Mouse (Mus musculus) kidney, adult 2 months (tissue): Measurements from ENCODE around the gene Vgll4. TPM values are rescaled to one million over a fixed set of nuclear protein-coding genes. Genes with fewer than 3 reads are reported as not detected.
A peak's percentile ranks its signal among the peaks of the same experiment; 100 is the strongest.

Experiments used
- DNase-seq: peaks from one replicate; pipeline ENCODE4 v3.0.0; 2021
- H3K27ac ChIP-seq: fragments of 200-500 bp; 2 replicates; pipeline ENCODE4 v1.5.1; 2012; ENCODE audit warnings: low read depth, low read length, control low read depth, inconsistent platforms; ENCODE audit not compliant: insufficient read depth
- H3K27me3 ChIP-seq: fragments of 200-500 bp; replicated peaks from 2 replicates; pipeline ENCODE4 v1.6.1; 2012; ENCODE audit warnings: mild to moderate bottlenecking, moderate library complexity, low read length, inconsistent platforms; ENCODE audit not compliant: control insufficient read depth, insufficient read depth
- H3K36me3 ChIP-seq: fragments of 200-500 bp; 2 replicates; pipeline ENCODE4 v1.6.1; 2012; ENCODE audit warnings: mild to moderate bottlenecking, moderate library complexity, low read length, inconsistent platforms; ENCODE audit not compliant: control insufficient read depth, insufficient read depth
- H3K4me1 ChIP-seq: fragments of 200-500 bp; 2 replicates; pipeline ENCODE4 v1.6.1; 2011; ENCODE audit warnings: low read length; ENCODE audit not compliant: control insufficient read depth, insufficient read depth
- H3K4me3 ChIP-seq: fragments of 200-500 bp; 2 replicates; pipeline ENCODE4 v1.5.1; 2011; ENCODE audit warnings: mild to moderate bottlenecking, low read depth, low read length, control low read depth; ENCODE audit not compliant: insufficient read depth
- CTCF ChIP-seq: fragments of 200-500 bp; conservative IDR thresholded peaks from 2 replicates; pipeline ENCODE4 v1.5.1; 2011; ENCODE audit warnings: low read depth, mild to moderate bottlenecking, control low read depth, low read length, moderate library complexity, mixed read lengths; ENCODE audit not compliant: insufficient read depth, insufficient read length
- POLR2A ChIP-seq: fragments of 200-500 bp; IDR thresholded peaks from one replicate; pipeline ENCODE4 v1.6.1; 2011; ENCODE audit warnings: low read depth, low read length, control low read depth
- WGBS: fragments of 180-500 bp; shearing (Covaris S2); methylation state at CpG from one replicate; pipeline ENCODE4 v1.1.7; 2018; 5-methylcytosine and 5-hydroxymethylcytosine counted together
- polyA plus RNA-seq: library from polyadenylated mRNA; depleted of rRNA; stranded (reverse); fragments of >200 nt; gene quantifications from 2 replicates; pipeline ENCODE4 v1.2.3, GENCODE M21; 2012

Gene Vgll4
- polyA plus RNA-seq, 1 experiment: 60.5 TPM

GRCm38 (mm10) chr6:114831807-114832206 lies 138.0 kb downstream of the Vgll4 start:
- no peak for TF ChIP-seq CTCF
- TF ChIP-seq POLR2A: no peak
- Histone ChIP-seq H3K4me3 (no peak overlapping the region), H3K36me3 (no peaks in the 10 kb centered on the region), H3K27ac (no peak overlapping the region), H3K4me1 (peaks cover 13% of the 10 kb centered on the region; the same call in 1 of the 2 replicates), H3K27me3 (no peaks in the 10 kb centered on the region)
- WGBS: 93% methylated on average over 3 of the region's 3 CpGs
- DNase-seq: no peak

GRCm38 (mm10) chr6:114829660-114830438 lies 139.9 kb downstream of the Vgll4 start:
- peaks cover 13% of the 10 kb centered on the region; the same call in 1 of the 2 replicates for H3K4me1 ChIP-seq
- H3K36me3 ChIP-seq: no peaks in the 10 kb centered on the region
- no peak overlapping the region for H3K27ac ChIP-seq
- WGBS: 84% methylated on average over 9 of the region's 9 CpGs
- TF ChIP-seq POLR2A: no peak
- no peak for TF ChIP-seq CTCF
- no peak for DNase-seq
- H3K27me3 ChIP-seq: no peaks in the 10 kb centered on the region
- no peak overlapping the region for H3K4me3 ChIP-seq

- TF ChIP-seq POLR2A: no peak
- TF ChIP-seq CTCF: no peak
- H3K27me3 ChIP-seq: no peaks in the 10 kb centered on the region
- no peak for DNase-seq
- no peak overlapping the region for H3K27ac ChIP-seq
- no peaks in the 10 kb centered on the region for H3K36me3 ChIP-seq
- H3K4me1 ChIP-seq: no peaks in the 10 kb centered on the region
- WGBS: 94% methylated on average over 2 of the region's 2 CpGs
- no peak overlapping the region for H3K4me3 ChIP-seq
Measured at GRCm38 (mm10) chr6:114826889-114827288, 142.9 kb downstream of the Vgll4 start.

GRCm38 (mm10) chr6:114821646-114822045 lies 148.1 kb downstream of the Vgll4 start:
- Histone ChIP-seq H3K27ac (no peak overlapping the region), H3K4me1 (no peaks in the 10 kb centered on the region), H3K36me3 (no peaks in the 10 kb centered on the region), H3K4me3 (no peak overlapping the region), H3K27me3 (no peaks in the 10 kb centered on the region)
- TF ChIP-seq POLR2A: no peak
- TF ChIP-seq CTCF: no peak
- WGBS: 78% methylated on average over 7 of the region's 7 CpGs
- no peak for DNase-seq

GRCm38 (mm10) chr6:114819971-114820481 lies 149.8 kb downstream of the Vgll4 start:
- TF ChIP-seq POLR2A (no peak), CTCF (no peak)
- Histone ChIP-seq H3K36me3 (no peaks in the 10 kb centered on the region), H3K27ac (no peak overlapping the region), H3K4me3 (no peak overlapping the region), H3K4me1 (no peaks in the 10 kb centered on the region), H3K27me3 (no peaks in the 10 kb centered on the region)
- 74% methylated on average over 9 of the region's 9 CpGs for WGBS
- DNase-seq: peak; percentile 24

- 0 out of 2 replicates have a peak overlapping the region, but pooled peaks have one; percentile 20 for H3K27ac ChIP-seq
- DNase-seq: peak; percentile 56
- 57% methylated on average over 6 of the region's 6 CpGs for WGBS
- H3K27me3 ChIP-seq: no peaks in the 10 kb centered on the region
- TF ChIP-seq CTCF (no peak), POLR2A (no peak)
- H3K4me1 ChIP-seq: no peaks in the 10 kb centered on the region
- no peaks in the 10 kb centered on the region for H3K36me3 ChIP-seq
- H3K4me3 ChIP-seq: no peak overlapping the region
Measured at GRCm38 (mm10) chr6:114818471-114818870, 151.3 kb downstream of the Vgll4 start.

GRCm38 (mm10) chr6:114817948-114818347 lies 151.8 kb downstream of the Vgll4 start:
- 61% methylated on average over 11 of the region's 11 CpGs for WGBS
- Histone ChIP-seq H3K36me3 (no peaks in the 10 kb centered on the region), H3K4me3 (no peak overlapping the region), H3K27ac (no peak overlapping the region), H3K4me1 (no peaks in the 10 kb centered on the region), H3K27me3 (no peaks in the 10 kb centered on the region)
- no peak for TF ChIP-seq POLR2A
- TF ChIP-seq CTCF: no peak
- DNase-seq: no peak
